Comparison of ENCODE assay signal across 12 mouse cellular contexts in the genomic region with DNA sequence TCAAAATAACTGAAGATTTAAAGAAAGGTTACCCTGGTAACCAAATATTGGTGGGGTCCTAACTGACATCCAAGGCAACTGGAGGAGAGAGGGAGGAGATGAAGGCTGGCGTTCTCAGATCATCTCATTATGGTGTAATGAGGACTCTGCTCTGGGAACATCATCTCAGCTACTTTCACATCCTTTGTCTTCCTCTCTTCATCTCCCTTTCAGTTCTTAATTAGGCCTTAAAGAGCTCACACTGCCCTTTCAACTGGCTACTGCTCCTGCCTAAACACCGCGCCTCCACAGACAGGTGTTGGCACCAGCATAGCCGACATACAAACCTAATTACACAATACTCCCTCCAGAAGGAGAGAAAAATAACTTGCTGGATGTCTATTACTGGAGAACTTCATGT.
"Had no signal": no experiment of that assay in that cellular context is flagged by ENCODE, and none has a peak within 500 bp of the region (broad histone marks: within the 10 kb centered on the region; RNA-seq: fewer than 3 reads in every experiment).

No protein-coding gene starts in this region.

- H3K4me3 ChIP-seq: kidney, embryonic 15.5 days; limb, embryonic 10.5 days; liver, embryonic 15.5 days; midbrain, embryonic 13.5 days; stomach, embryonic 15.5 days had no signal

- H3K27ac ChIP-seq: kidney, embryonic 15.5 days; limb, embryonic 10.5 days; liver, embryonic 15.5 days; midbrain, embryonic 13.5 days; stomach, embryonic 15.5 days had no signal

- H3K9ac ChIP-seq: kidney, embryonic 15.5 days; liver, embryonic 15.5 days; midbrain, embryonic 13.5 days; stomach, embryonic 15.5 days had no signal

- H3K27me3 ChIP-seq: kidney, embryonic 15.5 days; liver, embryonic 15.5 days; midbrain, embryonic 13.5 days; stomach, embryonic 15.5 days had no signal

- DNase-seq: kidney, postnatal 14 days; lung, adult 2 months; lung, postnatal 36 days; right cerebral cortex, postnatal 14 days; thymus, postnatal 36 days had no signal

- ATAC-seq: lung, postnatal 0 days; midbrain, embryonic 13.5 days had no signal

- H3K4me1 ChIP-seq: kidney, embryonic 15.5 days; stomach, embryonic 15.5 days had no signal

- H3K4me2 ChIP-seq: kidney, embryonic 15.5 days; liver, embryonic 11.5 days; liver, embryonic 15.5 days; midbrain, embryonic 13.5 days; stomach, embryonic 15.5 days had no signal

- H3K9me3 ChIP-seq: kidney, embryonic 15.5 days; limb, embryonic 10.5 days; liver, embryonic 15.5 days; midbrain, embryonic 13.5 days; stomach, embryonic 15.5 days had no signal

- H3K36me3 ChIP-seq: liver, embryonic 15.5 days; stomach, embryonic 15.5 days had no signal
